Mouse (Mus musculus) layer of hippocampus, postnatal 10 days (tissue): ENCODE measurements around the gene Klhl33. TPM values are rescaled to one million over a fixed set of nuclear protein-coding genes. Genes with fewer than 3 reads are reported as not detected.
"Not testable (repeated sequence)": the region's sequence is repeated elsewhere in the genome, so short reads cannot be mapped to it uniquely, and the experiment has no call there.

Source experiments
- DNase-seq, 2 experiments: peaks; one replicate each; pipeline ENCODE4 v3.0.0; 2021; ENCODE audit warnings: low spot score in 2 of 2
- total RNA-seq, 2 experiments: library from RNA; stranded (reverse); gene quantifications; 2 replicates each; pipeline ENCODE4 v1.2.3; 2021

Gene Klhl33
- total RNA-seq, 2 experiments from 2014 or later = 1.8 to 2.3 TPM

DNA sequence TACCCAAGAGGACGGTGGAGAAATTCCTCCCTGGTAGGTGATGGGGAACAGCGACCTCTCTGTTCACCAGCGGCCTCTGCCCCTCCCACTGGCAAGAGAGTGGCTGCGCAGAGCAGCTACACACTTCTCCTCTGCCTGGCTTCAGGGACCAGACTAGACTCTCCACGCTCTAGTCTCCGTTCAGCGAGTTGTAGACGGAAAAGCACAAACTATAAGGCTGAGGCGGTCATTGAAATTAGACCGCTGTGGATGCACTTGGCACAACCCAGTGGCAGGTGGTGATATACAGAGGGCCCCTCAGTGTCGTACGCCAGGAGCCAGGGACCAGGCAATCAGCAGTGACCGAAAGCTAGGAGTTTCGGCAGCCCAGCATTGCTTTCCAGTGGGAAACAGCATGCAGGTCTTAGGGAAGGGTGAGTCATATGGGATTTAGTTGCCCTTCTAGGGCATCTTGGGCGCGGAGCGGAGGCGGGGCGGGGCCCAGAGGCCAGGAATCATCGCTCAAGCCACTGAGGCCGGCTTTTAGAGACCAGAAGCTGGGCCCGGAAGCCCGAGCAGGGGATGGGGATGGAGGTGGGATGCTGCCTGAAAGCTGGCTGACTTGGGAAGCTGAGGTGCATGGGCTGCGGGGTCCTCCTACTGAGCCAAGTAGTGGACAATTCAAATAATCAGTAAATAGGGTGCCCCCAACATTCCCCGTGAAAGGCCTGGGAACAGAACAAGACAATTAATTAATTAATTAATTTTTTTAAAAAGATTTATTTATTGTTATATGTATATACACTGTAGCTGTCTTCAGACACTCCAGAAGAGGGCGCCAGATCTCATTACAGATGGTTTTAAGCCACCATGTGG, 6.9 kb upstream of the Klhl33 start:
- peak; percentile 33 to 53 for DNase-seq

GRCm38 (mm10) chr14:50897992-50898391, 685 bp upstream of the Klhl33 start:
- not testable (repeated sequence) for DNase-seq

- peak in 1 of 2 experiments; percentile 20 for DNase-seq
Measured at GRCm38 (mm10) chr14:50896747-50897373, 447 bp downstream of the Klhl33 start.

DNA sequence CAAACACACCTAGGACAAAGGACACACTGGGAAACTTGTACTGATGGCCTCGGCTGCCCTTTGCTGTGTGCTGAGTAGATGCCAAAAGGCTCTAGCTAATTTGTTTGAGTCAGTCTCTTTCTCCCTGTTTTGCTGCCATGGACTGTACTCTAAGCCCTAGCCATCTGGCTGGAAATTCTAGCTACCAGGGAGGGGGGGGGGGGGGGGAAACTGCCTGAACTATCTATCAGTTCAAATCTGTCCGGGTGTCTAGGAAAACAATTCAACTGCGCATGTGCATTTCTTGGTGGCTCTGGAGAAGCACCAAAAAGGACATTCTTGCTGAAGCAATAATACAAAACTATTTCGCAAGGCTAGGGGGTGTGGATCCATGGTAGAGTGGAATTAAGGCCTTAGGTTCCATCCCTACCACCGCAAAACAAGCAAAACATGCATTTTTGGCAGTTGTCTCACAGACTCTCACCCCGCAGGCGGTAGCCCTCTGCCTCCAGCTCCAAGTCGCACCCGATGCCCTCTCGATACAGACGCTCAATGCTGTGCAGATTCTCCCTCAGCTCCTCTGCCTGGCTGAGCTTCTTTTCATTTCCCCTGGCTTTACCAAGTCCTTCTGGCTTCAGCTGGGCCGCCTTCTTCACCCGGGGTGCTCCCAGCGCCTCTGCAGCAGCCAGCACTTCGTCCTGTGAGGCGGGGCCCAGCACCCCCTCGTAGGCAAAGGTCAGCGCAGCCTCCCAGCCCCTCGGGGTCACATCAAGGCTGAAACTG, 1.1 kb downstream of the Klhl33 start:
- peak in 1 of 2 experiments; percentile 35 for DNase-seq

DNA sequence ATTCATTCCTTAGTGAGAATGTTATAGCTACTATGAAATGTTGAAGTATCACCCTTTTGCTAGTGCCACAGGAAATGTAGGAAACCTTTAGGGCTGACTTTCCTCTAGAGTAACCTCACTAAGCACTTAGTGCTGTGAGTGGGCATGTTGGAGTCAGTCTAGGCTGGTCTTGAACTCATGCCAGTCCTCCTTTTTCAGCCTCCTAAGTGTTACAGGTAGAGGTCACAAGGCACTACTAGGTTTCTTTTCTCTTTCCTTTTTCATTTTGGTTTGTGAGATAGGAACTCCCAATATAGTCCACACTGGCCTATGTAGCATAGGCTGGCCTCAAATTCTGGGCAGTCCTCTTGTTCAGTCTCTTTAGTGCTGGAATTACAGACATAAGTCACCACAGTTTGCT, 1.9 kb downstream of the Klhl33 start:
- DNase-seq = no peak

DNA sequence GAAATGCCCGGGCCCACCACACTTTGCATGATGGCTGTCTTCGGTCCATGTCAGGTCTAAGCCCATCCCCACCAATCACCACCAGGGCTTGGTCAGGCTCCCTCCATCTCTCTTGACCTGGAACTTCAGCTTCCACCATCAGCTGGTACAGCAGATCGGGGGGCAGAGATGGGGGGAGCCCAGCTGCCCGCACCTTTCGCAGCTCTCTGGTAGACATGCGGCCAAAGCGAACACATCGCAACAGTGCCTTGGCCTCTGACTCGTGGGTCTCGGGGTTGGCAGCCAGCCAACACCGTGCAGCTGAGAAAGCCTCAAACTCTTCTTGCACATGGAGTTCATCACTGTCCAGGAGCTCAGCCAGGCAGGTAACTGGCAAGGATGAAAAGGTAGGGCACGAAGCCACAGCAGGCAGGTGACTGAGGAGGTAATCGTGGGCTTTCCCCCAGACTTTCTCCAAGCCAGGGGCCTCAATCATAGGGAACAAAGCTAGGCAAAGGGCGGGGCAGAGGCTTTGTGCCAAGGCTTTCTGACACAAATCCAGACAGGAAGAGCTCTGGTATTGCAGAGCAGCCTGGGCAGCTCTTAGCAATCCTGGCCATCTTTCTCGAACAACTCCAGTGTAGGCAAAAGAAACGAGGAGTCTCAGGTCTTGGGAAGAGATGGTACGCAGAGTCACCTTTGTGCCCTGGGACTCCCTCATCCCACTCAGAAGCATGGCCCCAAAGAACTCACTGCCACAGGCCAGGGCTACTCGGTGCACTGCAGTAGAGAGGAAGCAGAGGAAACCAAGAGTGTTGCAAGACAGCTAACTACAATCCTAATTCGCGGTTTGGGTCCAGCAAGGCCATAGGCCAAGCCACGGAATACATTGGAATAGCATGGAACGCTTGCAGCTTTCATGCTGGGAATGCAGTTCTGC, 4.5 kb downstream of the Klhl33 start:
- DNase-seq = no peak

DNA sequence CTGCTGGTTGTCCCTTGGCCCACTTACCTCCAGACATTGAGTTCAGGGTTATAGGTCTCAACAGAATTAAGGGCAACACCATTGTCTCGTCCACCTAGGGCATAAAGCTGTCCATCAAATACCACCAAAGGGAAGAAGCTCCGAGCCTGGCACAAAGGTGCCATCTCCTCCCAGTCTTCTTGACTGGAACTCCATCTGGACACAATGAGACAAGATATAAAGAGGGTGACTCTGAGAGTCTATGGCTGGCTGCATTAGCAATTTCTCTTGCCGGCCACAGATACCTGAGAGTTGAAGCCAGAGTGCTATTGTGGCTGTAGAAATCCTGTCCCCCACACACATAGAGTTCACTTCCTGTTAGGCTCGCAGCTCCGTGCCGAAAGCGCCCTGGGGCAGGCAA, 5.2 kb downstream of the Klhl33 start:
- no peak for DNase-seq

DNA sequence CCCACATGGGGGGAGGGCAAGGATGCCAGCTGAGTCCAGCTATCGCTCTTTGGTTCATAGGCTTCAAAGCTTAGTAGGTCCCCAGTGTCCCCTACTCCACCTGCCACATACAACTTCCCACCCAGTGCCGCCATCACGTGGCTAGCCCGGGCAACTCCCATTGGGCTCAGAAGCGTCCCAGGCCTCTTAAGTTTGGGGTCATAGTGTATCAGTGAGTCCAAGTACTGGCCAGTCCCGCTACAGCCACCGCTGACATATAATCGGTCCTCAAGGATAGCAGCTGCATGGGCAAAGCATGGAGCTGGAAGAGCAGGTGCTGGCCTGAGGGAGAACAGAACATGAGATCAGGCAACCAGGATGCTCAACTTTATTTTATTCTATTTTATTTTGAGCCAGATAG, 5.7 kb downstream of the Klhl33 start:
- DNase-seq = no peak

- no peak for DNase-seq
Measured at GRCm38 (mm10) chr14:50876236-50876950, 20.9 kb downstream of the Klhl33 start.

- DNase-seq = no peak
Measured at GRCm38 (mm10) chr14:50875591-50876230, 21.6 kb downstream of the Klhl33 start.

DNA sequence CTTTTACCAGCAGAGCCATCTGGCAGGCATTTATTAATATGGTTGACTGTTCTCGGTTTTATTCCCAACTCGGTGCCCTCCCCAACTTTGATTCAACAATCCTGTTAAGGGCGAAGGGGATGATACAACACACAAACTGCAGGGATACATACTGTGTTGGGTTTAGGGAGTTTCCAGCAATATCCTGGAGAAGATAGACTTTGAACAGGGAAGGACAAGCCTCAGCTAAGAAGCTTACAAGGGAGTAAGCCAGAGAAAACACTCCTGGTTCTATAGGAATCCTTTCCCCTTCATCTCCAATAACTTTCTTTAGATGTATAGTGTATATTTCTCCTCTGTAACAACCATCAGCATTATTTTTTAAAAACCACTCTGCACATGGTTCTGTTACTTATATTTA, 22.1 kb downstream of the Klhl33 start:
- no peak for DNase-seq

GRCm38 (mm10) chr14:50871284-50871683, 26.0 kb downstream of the Klhl33 start:
- no peak for DNase-seq

DNA sequence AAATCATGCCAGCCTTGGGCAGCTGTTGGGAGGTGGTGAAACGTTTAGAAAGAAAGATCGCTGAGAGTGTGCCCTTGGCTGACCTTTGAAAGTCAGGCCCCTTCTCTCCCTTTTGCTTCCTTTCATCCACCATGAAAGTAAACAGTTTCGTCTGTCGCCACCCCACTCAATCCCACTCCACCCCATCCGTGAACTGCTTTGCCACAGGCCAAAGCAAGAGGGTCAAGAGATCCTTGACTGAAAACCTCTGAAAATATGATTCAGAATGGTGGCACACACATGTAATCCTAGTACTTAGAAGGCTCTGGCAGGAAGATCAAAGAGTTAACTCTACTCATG, 26.5 kb downstream of the Klhl33 start:
- no peak for DNase-seq

- DNase-seq = peak; percentile 47 to 56
Measured at GRCm38 (mm10) chr14:50869889-50870804, 27.2 kb downstream of the Klhl33 start, which contains the start of gene Tep1. Gene Tep1 (minus strand): TSS chr14:50870560.

- no peak for DNase-seq
Measured at GRCm38 (mm10) chr14:50868656-50869055, 28.7 kb downstream of the Klhl33 start.

DNA sequence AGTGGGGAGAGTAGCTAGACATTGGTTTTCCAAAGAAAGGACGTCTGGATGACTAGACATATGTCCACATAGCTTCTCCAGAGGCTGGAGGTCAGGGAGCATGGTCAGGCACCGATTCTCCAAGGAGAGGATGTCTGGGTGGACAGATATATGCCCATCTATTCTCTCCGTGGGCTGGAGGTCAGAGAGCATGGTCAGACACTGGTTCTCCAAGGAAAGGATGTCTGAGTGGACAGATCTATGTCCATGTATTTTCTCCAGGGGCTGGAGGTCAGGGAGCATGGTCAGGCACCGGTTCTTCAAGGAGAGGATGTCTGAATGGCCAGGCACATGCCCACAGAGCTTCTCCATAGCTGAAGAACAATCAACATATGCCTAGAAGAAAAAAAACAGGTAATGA, 29.1 kb downstream of the Klhl33 start:
- no peak for DNase-seq

DNA sequence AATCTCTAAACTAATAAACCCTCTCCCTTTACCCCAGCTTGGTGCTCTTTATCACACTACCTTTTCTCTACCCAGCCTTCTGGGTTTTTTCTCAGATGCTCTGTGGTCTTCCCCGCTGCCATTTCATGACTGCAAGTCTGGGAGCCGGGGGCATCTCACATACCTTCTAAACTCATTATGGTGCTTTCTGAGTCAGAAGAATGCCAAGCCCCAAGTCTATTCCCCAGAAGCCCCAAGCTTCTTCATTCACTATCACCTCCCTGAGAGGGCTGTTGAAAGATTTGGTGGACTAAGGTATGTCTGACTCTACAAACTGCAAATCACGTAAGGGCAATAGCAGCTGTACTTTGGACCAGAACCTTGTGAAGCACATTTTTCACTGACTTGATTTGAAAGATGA, 30.3 kb downstream of the Klhl33 start:
- no peak for DNase-seq

DNA sequence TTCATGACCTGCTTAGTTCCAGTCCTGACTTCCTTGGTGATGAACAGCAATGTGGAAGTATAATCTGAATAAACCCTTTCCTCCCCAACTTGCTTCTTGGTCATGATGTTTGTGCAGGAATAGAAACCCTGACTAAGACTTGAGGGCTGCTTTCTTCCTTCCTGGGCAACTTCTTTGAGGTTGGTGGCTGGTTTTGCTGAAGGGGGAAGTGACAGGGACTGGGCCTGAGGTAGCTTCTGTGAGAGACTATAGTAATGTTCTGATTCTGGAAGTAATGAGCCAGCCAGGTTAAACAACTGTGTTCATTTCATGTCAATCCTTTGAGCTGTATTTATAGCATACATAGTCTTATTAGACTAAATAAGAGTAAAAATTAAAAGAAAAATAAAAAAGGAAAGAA, 32.3 kb downstream of the Klhl33 start:
- not testable (repeated sequence) for DNase-seq

DNA sequence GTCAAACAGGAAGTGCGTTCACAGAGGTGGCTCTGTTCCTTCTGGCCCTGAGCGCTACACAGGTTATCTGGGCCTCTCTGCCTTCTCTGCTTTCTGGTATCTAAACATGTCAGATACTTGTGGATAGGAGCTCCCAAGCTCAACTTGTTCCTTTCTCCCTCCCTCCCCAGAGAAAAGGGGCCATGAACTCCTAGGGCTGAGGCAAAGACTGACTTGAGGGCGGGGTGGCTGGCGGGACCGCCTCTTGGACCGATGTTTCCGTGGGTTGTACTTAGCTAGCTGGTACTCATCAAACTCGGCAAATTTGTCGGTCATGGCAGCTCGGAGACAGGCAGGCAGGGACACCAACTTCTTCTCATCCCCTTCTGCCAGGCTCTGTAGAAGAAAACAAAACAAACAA, 34.7 kb downstream of the Klhl33 start:
- no peak for DNase-seq
